Mouse (Mus musculus): ENCODE data around the gene 2700097O09Rik.
"Not testable (repeated sequence)": the region's sequence is repeated elsewhere in the genome, so short reads cannot be mapped to it uniquely, and the experiment has no call there.

The 2700097O09Rik gene

GRCm38 (mm10) chr12:55079726-55080600 is at the start of gene 2700097O09Rik, which contains the start of gene Srp54a:
TSS of gene 2700097O09Rik (minus strand) at chr12:55080110.
TSS of gene Srp54a (plus strand) at chr12:55080262.
- DNase-seq (ENCODE audit: low read depth, low spot score): peak; percentile 95

GRCm38 (mm10) chr12:55124731-55125130 is 44.8 kb upstream of the 2700097O09Rik start:
- not testable (repeated sequence) for DNase-seq (ENCODE audit: low read depth, low spot score)

- DNase-seq (ENCODE audit: low read depth, low spot score): not testable (repeated sequence)
Observed at GRCm38 (mm10) chr12:55124242-55124641, 44.3 kb upstream of the 2700097O09Rik start, which contains the start of gene Fam177a. TSS of gene Fam177a (plus strand) at chr12:55124469.

- not testable (repeated sequence) for DNase-seq (ENCODE audit: low read depth, low spot score)
Observed at GRCm38 (mm10) chr12:55112616-55113015, 32.7 kb upstream of the 2700097O09Rik start.

- DNase-seq (ENCODE audit: low read depth, low spot score): not testable (repeated sequence)
Observed at GRCm38 (mm10) chr12:55092127-55092526, 12.2 kb upstream of the 2700097O09Rik start.

- not testable (repeated sequence) for DNase-seq (ENCODE audit: low read depth, low spot score)
Observed at GRCm38 (mm10) chr12:55080601-55080942, 662 bp upstream of the 2700097O09Rik start.

- DNase-seq (ENCODE audit: low read depth, low spot score): not testable (repeated sequence)
Observed at GRCm38 (mm10) chr12:55078706-55079105, 1.2 kb downstream of the 2700097O09Rik start.

- no peak for DNase-seq (ENCODE audit: low read depth, low spot score)
Observed at GRCm38 (mm10) chr12:55075296-55075695, 4.6 kb downstream of the 2700097O09Rik start.

GRCm38 (mm10) chr12:55073686-55074085 is 6.2 kb downstream of the 2700097O09Rik start:
- DNase-seq (ENCODE audit: low read depth, low spot score): no peak

GRCm38 (mm10) chr12:55072495-55072894 is 7.4 kb downstream of the 2700097O09Rik start:
- DNase-seq (ENCODE audit: low read depth, low spot score): no peak

- no peak for DNase-seq (ENCODE audit: low read depth, low spot score)
Observed at GRCm38 (mm10) chr12:55062141-55062540, 17.8 kb downstream of the 2700097O09Rik start.

GRCm38 (mm10) chr12:55061006-55061405 is 18.9 kb downstream of the 2700097O09Rik start:
- no peak for DNase-seq (ENCODE audit: low read depth, low spot score)

GRCm38 (mm10) chr12:55060212-55060898 is 19.6 kb downstream of the 2700097O09Rik start:
- no peak for DNase-seq (ENCODE audit: low read depth, low spot score)

GRCm38 (mm10) chr12:55059812-55060211 is 20.1 kb downstream of the 2700097O09Rik start:
- DNase-seq (ENCODE audit: low read depth, low spot score): no peak

- no peak for DNase-seq (ENCODE audit: low read depth, low spot score)
Observed at GRCm38 (mm10) chr12:55058865-55059615, 20.9 kb downstream of the 2700097O09Rik start.

GRCm38 (mm10) chr12:55056703-55057102 is 23.2 kb downstream of the 2700097O09Rik start:
- DNase-seq (ENCODE audit: low read depth, low spot score): no peak

- DNase-seq (ENCODE audit: low read depth, low spot score): no peak
Observed at GRCm38 (mm10) chr12:55054551-55055241, 25.2 kb downstream of the 2700097O09Rik start.

- DNase-seq (ENCODE audit: low read depth, low spot score): no peak
Observed at GRCm38 (mm10) chr12:55053267-55053666, 26.6 kb downstream of the 2700097O09Rik start.

GRCm38 (mm10) chr12:55051210-55052173 is 28.4 kb downstream of the 2700097O09Rik start:
- DNase-seq (ENCODE audit: low read depth, low spot score): no peak
